Mouse (Mus musculus): ENCODE measurements around the gene Acadvl.

The Acadvl gene

DNA sequence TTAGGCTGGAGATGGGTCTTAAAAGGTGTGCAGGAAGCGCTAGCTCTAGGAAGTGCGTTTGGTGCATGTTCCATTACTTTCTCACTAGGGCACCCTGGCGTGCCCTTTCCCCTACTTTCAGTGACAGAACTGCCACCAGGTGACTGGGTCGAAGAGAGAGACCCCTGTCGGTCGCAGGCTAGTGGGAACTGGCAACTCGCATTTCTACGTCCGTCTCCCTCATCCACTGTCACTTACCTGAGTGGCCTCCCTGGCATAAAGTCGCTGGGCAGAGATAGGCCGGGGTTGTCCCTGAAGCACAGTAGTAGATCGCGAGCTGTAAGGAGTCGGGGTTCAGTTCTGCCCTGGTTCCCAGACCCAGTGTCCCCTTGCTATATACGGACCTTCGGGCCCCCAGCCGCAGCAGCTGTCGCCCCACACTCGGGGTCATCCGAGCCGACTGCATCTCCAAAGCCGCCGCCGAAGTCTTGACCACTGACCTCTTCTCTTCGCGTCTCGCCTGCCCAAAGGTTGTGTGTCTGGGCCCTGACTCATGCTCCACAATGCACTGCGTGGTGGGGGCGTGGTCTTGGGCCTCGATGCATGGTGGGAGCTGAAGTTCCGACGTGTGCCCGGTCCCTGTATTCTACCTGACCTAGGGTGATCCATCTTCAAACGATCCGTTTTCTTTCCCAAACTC is at the start of gene Acadvl:
TSS of gene Acadvl (minus strand) at position 532 of the 679 bp plus-strand sequence.
- DNase-seq, result peak; percentile 72 to 84

DNA sequence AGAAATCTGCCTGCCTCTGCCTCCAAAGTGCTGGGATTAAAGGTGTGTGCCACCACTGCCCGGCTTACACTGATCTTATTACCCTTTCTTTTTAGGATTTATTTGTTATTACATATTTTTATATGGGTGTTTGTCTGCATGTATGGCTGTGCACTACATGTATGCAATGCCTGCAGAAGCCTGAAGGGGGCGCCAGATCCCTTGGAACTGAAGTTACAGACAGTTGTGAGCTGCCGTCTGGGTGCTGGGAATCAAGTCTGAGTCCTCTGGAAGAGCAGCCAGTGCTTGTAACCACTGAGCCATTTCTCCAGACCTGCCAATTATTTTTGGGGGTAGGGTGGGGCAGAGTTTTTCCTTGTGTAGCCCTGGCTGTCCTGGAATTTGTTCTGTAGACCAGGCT is 47.8 kb upstream of the Acadvl start:
- no peak for DNase-seq

DNA sequence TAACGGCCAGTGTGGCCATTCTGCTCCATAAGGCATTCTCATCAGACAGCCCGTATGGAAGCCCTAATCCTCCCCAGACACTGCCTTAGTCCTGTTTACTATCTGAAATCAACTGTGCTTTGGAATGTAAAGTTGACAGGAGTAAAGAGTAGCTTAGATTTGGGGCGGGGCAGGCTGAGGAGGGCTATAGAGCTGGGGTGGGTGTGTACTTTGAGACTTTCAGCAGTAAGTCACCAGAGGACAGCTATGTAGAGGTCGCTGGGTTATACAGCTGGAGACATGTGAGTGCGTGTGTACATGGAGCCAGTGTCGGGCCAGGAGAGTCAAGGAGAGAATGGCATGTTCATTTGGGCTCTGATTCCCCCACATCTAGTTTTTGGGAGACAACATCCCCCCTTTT is 44.7 kb upstream of the Acadvl start:
- no peak for DNase-seq

DNA sequence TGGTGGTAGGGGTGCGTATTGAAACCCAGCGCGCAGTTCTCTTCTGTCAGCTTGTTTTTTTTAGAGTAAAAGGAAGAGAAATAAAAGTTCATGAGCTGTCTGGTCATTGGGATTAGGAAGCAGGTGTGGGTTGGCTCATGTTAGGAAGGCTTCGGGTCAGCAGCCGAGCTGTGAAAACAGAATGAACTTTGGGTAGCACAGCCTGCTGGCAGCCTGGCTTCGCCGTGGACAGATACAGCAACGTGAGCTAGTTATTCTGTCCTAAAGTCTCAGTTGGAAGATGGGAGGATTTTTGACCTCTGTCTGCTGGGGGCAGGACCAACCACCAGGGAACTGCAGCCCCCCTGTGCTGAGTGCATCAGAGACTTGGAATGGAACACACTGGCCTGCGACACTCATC is 42.6 kb upstream of the Acadvl start:
- DNase-seq, result no peak

DNA sequence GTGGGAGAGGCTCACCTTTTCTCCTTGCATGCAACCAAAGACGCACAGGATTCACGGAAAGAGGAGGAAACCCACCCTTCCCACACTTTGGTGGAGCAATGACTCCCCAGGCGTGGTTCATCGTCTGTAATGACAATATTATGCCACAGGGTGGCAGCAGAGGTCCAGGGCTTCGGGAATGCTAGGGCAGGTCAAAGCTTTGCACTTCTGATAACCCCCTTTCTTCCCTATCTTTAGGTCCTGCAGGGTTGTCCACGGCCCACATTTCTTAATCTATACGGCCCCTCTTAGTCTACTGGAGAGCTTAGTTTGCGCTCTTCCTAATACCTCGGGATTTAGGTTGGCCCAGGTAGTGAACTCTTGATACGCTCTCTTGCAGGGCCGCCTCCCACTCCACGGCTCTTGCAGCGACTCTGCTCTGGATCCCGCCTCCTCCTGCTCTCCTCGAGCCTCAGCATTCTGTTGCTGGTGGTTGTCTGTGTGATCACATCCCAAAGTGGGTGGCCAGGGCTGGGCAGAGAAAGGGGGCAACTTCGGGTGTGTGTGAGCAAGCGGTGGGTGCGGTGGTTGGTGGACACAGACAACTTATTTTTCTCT is 40.5 kb upstream of the Acadvl start:
- peak; percentile 34 to 73 for DNase-seq

DNA sequence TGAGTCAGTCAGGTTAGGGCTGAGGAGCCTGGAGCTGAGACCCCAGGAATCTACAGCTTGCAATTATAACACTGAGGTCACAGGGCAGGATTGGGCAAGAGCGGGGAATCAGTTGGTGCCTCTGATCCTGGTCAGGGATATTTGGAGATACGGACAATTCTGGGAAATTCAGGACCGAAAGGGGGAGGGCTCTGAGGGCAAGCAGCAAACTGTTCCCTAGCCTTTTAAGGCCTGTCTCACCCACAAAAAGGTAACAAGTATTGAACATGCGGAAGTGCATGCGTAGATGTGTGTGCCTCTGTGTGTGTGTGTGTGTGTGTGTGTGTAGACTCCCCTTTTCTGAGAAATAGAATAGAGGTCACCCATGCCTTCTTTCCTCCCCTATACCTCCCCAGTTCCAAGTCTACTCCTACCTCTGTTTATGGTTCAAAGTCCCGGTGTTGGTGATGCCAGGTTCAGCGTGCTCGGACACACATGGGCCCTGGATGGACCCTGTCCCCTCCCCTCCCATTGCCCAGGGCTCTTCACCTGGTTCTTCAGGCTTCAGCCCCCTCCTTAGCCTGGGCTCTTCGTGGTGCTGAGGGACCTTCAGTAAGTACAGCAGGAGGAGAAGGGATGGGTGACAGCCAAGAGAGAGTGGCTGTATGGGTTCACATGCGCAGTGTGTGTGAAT is 38.8 kb upstream of the Acadvl start, which contains the start of gene Asgr1:
TSS of gene Asgr1 (plus strand) at position 188 of the 673 bp plus-strand sequence.
- no peak for DNase-seq

DNA sequence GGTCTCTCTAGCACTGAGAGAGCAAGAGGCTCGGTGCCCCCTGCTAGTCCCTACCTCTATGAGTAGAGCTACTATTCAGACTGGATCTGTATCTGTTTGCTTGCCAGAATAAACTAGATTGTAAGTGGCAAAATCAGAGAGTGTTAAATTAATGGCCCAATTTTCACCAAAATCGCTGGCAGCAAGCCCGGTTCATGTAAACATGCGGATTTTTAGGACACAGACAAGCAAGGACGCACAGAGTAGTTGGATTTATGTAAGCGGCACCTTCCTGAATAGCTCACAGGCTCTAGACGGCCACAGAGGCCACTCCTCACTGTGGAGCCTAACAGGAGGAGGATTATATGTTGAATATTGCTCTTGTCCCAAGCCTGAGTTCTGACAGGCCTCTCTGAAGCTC is 37.9 kb upstream of the Acadvl start:
- DNase-seq, result no peak

DNA sequence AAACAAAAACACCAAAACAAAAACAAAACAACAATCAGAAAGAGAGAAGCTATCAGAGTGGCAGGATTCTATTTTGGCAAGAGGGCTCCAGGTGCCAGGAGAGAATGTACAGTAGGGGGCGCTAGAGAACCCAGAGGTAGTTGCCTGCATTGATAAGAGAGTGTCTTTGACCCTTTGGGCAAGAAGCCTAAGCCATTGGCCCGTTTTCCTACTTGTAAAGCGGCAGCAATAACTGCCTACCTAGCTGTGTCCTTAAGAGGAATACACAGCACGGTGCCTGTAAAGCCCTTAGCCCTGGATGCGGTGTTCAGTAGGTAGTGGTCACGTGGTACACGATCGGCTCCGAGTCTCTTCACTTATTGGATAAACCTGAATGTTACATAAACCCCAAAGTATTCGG is 34.6 kb upstream of the Acadvl start:
- DNase-seq, result no peak

DNA sequence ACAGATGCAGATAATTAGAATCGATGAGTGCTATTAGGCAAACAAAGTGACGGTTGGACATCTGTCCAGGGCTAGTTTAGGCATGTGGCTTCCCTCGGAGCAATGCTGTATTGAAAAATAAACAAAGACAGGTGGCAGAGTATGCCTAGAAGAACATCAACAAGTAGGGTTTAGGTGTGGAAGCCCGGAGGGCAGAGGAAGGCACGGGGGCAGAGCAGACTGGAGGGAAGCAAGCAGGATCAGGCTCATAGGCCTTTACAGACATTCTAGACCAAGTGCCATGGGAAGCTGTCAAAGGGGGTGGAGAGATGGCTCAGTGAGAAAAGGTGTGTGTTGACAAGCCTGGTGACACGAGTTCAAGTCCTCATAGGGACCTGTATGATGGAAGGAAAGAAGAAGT is 34.2 kb upstream of the Acadvl start:
- DNase-seq, result no peak

DNA sequence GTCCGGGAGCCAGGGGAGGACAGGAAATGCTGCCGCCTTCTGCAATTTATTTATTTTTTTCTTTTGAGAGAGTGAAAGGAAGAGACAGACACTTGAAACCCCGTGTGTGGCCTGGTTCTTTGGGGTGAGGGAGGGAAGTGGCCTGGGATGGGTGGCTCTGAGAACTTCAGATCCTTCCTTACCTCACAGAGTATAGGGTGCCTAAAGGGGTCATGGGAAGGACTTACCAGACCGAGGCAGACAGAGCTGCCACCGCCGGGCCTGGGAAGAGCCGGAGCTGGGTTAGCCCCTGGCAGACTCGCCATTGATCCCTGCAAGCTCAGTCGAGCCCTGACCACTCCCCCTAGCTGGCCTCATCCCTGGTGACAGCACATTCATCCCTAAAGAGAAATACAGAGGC is 30.2 kb upstream of the Acadvl start:
- DNase-seq, result no peak

DNA sequence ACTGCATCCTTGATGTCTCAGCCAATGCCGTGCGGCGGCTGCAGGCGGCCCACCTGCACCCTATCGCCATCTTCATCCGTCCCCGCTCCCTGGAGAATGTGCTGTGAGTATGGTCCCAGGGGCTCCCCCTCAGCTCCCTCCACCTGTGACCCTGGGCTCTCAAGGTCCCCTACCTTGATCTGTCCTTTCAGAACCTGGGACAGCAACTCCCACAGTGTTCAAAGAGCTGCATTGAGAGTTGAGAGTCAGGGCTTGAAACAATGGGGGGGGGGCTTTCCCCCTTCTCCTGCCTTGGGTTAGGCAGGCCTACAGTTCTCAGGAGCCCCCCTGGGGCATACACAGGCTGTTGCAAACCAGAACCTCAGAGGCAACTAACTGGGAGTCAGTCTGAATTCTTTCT is 28.5 kb upstream of the Acadvl start:
- DNase-seq, result no peak

DNA sequence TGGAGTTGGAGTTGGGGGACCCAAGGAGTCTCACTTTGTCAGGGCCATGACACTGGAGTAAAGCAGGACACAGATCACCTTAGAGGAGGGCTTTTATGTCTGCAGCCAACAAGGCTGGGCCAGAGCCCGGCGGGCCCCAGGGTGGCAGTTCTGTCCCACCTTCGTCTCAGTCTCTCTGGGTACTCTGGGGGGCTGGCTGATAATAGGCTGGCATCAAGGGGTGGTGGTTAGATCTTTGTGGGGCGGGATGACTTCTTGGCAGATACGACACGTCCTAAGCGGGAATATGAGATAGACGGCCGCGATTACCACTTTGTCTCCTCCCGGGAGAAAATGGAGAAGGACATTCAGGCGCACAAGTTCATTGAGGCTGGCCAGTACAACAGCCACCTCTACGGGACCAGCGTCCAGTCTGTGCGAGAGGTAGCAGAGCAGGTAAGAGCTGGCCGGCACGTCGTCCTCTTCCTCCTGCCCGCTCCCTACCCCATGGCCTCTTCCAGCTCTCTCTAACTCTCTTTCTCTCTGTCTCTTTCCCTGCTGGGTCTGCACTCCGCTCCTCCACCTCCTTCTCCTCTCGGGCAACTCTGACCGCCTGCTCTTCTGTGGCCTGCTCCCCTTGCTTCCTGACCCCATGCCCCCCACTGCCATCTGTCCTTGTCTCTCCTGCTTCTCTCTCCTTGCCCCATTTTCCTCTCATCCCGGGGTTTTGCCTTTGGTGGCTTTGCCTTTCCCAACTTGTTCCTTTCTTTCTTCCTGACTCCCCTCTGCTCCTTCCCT is 27.3 kb upstream of the Acadvl start:
- DNase-seq, result no peak

DNA sequence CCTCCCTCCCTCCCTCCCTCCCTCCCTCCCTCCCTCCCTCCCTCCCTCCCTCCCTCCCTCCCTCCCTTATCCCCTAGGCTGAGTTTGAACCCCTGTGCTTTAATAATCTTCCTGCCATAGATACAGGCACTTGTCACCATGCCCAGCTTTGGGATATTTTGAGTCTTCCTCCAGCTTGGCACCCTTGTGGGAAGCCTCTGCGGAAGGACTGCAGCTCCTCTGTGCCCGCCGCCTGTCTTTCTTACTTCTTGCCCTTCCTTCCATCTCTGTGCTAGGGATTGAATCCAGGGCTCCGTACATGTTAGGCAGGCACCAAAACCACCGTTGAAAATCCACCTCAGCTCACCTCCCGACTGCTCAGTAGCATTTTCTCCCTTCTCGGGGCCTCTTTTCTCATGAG is 25.0 kb upstream of the Acadvl start:
- no peak for DNase-seq

DNA sequence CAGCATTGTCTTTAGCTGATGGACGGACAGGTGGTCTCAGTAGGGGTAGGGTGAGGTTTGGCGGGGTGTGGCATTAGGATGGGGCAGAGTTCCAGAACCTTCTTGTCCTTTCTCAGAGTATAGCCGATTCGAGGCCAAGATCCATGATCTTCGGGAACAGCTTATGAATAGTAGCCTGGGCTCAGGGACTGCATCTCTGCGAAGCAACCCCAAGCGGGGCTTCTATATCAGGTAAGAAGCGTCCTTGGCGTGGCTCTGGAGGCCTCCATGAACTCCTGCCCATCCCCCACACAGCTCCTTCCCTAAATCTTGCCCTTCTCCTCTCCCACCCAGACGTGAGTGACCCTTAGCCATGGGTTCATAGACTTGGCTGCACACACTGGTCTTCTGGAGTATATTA is 24.4 kb upstream of the Acadvl start:
- no peak for DNase-seq

DNA sequence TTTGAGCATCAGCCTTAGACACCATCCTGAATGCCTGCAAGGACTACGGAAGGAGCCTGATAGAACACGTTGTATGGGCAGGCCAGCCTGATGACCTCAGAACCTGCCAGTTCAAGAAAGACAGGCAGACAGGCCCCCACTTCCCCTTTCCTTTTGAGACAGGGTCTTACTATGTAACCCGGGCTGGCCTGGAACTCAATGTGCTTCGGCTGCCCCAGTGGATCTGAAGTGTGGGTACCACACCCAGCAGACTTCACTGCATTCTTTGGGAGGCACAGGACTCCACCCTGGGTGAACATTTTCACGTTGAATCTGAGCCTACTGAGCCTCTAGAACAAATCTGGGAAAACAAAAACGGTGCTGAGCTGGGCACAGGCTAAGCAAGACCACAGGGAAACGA is 23.0 kb upstream of the Acadvl start:
- DNase-seq, result no peak

DNA sequence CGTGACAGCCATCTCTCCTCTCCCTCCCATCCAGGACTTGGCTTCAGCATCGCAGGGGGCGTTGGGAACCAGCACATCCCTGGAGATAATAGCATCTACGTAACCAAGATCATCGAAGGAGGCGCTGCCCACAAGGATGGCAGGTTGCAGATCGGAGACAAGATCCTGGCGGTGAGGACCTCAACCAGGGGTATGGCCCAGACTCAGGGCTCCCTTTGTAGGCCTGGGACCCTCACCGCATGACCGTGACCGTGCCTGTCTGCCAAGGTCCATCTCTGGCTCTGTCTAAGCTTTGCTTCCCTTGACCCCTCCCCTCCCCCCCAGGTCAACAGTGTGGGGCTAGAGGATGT is 16.1 kb upstream of the Acadvl start:
- DNase-seq, result no peak

DNA sequence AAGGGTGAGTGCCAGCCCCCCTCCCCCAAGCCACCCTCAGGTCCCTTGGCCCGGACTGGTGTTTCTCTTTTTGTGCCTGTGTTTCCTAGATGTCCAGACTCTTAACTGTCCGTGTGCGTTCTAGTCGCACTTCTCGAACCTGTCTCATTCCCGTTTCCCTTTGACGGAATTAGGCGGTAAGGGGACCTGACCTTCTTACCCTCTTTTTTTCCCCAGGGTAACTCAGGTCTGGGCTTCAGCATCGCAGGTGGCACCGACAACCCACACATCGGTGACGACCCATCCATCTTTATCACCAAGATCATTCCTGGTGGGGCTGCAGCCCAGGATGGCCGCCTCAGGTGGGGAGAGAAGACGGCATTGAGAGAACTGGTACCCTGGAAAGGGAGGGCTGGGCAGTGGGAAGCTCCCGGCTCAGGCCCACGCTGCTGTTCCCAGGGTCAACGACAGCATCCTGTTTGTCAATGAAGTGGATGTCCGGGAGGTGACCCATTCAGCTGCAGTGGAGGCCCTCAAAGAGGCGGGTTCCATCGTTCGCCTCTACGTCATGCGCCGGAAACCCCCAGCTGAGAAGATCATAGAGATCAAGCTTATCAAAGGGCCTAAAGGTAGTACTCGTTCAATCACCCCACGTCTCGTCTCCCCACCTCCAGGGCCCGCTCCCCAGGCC is 15.6 kb upstream of the Acadvl start:
- DNase-seq, result no peak

DNA sequence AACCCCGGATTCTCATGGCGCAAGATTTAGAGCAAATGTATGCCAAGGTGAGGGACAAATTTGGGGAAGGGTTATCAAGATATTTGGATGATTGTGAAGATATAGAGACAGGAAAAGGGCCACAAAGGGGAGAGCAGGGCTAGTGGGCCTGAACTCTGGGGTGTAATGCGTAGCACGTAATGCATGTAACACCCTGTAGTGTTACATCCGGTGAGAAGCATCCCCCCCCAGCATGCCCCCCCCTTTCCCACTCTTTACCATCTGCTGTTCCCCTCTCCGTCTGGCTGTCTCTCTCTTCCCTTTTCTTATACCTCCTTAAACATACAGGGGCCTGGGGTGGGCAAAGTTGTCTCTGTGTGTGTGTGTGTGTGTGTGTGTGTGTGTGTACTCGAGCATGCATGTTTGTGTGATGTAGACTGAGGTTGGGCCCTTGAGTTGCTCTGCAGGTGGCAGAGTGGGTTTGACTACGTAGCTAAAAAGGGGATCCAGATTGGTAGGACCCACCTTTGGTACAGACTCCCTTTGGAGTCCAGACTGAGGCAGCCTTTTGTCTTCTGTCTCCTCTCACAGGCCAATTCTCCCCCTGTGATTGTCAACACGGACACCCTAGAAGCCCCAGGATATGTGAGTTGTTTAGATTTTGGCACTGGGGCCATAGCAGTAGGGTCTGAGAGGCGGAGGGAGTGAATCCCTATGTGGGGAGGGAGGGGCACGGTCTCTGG is 14.8 kb upstream of the Acadvl start:
- no peak for DNase-seq

DNA sequence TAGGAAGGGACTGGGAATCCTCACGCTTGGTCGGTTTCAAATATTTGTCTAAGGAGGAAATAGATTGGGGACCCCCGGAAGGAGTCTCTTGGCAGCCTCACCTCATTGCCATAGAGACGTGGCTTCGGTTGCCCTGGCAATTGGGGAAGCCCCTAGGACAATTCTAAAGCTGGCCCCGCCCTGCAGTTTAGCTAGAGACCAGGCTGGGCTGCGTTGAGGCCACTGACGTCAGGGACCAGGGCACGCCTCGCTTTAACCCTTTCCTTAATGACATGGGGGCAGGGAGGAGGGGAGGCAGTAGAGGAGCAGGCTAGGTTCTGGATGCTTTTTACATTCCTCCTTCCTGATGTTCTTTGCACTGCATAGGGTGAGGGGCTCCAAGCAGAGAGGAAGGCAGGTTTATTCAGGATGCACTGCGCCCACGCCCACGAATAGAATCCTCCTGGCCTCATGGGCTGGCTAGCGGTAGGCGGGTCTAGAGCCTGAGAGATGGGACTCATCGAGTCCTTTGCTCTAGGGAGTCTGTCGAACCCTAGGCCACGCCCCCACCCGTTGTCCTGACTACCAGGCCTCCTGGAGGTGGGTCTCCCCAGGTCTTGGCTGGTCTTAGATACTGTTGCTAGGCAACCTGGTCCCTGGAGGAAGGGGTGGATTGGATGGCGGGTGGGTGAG is 14.1 kb upstream of the Acadvl start:
- DNase-seq, result peak; percentile 65 to 66

DNA sequence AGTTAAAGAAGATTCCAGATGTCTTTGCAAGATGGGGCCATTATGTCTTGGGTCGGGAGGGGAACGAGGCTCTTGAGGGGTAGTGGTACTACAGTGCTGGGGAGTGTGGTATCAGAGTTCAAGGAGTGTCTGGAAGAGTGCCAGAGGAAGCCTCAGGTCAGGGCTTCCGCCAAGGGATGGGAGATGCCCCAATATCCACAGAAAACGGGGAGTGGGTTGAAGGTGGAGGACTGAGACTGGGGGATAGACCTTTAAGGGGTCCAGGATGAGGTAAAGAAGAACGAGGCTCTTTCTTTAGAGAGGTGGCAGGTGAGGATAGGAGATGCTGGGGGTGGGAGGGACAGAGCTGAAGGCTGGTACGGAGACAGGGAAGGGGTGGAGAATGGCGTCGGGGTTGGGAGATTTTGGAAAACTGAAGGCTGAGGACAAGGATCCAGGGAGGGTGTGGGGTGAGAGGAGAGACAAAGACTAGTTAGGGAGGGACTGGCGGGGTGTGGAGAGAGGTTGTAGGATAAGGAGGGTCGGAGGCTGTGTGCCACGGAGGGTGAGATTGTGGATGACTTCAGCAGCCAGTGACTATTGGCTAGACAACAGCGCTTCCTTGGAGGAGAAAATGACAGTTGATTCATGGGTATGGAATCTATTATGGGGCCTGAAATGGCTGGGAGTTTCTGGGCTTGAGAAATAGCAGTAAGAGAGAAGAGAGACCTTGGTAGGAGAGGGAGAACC is 13.4 kb upstream of the Acadvl start:
- no peak for DNase-seq

DNA sequence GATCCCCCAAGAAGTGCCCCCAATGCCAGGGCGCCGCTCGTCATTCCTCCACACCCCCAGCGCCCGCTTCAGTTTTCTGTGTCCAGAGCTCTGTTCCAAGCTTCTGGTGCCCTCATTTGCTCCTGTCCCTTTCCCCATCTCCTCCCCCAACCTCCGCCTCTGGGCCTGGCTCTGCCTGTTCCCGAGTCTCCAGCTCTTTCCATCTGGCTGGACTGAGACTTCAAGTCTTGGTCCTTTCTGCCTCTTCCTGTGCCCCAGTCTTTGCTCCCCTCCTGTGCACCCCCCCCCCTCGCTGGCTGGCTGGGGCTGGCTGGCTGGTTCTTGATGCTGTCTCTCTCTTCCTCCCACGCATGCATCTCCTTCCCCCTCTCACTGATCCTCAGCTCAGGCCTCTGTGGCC is 12.2 kb upstream of the Acadvl start:
- no peak for DNase-seq

Measured in spleen, adult 18-20 months (tissue).